Mouse (Mus musculus) bone marrow, adult 2 months (tissue): ENCODE measurements at regions not wholly inside any gene's neighbourhood (a gene's known extent, or its start where the extent isn't known, plus 50 kb on each side); places are given as distances from the start of the nearest gene placed in this dataset.

Experiments used
- H3K27ac ChIP-seq: fragments of 200-500 bp; 2 replicates; pipeline ENCODE4 v1.5.1; 2012; ENCODE audit warnings: low read depth, mild to moderate bottlenecking, control low read depth, inconsistent platforms, low read length; ENCODE audit not compliant: control insufficient read depth, poor library complexity, insufficient read depth
- H3K4me1 ChIP-seq: fragments of 200-500 bp; 2 replicates; pipeline ENCODE4 v1.6.1; 2011; ENCODE audit warnings: low read length; ENCODE audit not compliant: control insufficient read depth, insufficient read depth
- H3K4me3 ChIP-seq: fragments of 200-500 bp; replicated peaks from 2 replicates; pipeline ENCODE3; 2011; ENCODE audit warnings: mild to moderate bottlenecking, low read depth, low read length, control low read depth; ENCODE audit not compliant: control insufficient read depth
- CTCF ChIP-seq: fragments of 200-500 bp; IDR thresholded peaks from 2 replicates; pipeline ENCODE4 v1.5.1; 2011; ENCODE audit warnings: low read length, control low read depth; ENCODE audit not compliant: control insufficient read depth, insufficient read depth
- POLR2A ChIP-seq: fragments of 200-500 bp; IDR thresholded peaks from 2 replicates; pipeline ENCODE4 v1.6.1; 2011; ENCODE audit warnings: low read depth, mild to moderate bottlenecking, control low read depth, low read length, borderline replicate concordance; ENCODE audit not compliant: control insufficient read depth
- WGBS: fragments of 180-500 bp; shearing (Covaris S2); methylation state at CpG from one replicate; pipeline ENCODE4 v1.1.7; 2018; 5-methylcytosine and 5-hydroxymethylcytosine counted together

DNA sequence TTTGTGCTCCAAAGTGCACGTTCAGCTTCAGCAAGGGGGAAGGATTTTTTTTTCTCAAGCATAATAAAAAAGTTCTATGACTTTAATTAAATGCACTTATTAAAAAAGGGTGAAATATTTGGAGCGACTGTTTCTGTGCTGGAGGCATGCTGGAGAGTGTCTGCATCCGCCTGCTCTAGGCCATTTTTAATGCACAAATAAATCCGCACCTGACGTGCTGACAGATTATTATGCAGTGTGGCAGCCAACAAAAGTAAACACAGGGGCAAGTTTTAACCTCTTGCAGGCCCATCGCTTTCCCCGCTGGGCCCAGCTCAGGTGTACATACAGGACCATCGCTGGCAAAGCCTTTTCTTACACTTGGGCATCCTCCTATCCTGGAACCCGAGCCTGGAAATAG lies 340.1 kb downstream of the Sox9 start:
- TF ChIP-seq POLR2A (no peak), CTCF (no peak)
- no peak overlapping the region for H3K27ac ChIP-seq
- no peaks in the 10 kb centered on the region for H3K4me1 ChIP-seq
- H3K4me3 ChIP-seq: no peak overlapping the region
- WGBS: 85% methylated on average over 9 of the region's 9 CpGs

DNA sequence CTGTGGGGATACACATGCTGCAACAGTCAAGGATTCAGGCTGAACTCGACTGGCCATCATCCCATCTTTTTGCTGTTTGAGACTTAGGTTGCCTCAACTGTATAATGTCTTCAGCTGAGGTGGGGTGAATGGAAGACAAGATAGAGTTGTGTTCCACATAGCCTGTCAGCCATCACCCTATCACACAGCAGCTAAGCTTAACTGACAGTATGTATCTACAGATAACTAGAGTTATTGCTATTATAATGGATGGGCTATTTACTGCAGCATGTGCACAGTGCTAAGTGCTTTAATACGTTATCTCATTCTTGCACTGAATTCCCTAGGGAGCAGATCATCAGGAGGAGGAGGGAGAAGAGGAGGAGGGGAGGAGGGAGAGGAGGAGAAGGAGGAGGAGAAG lies 340.9 kb downstream of the Sox9 start:
- TF ChIP-seq POLR2A (no peak), CTCF (no peak)
- no peak overlapping the region for H3K27ac ChIP-seq
- 64% methylated on average over 2 of the region's 2 CpGs for whole genome bisulfite sequencing
- no peak overlapping the region for H3K4me3 ChIP-seq
- no peaks in the 10 kb centered on the region for H3K4me1 ChIP-seq

DNA sequence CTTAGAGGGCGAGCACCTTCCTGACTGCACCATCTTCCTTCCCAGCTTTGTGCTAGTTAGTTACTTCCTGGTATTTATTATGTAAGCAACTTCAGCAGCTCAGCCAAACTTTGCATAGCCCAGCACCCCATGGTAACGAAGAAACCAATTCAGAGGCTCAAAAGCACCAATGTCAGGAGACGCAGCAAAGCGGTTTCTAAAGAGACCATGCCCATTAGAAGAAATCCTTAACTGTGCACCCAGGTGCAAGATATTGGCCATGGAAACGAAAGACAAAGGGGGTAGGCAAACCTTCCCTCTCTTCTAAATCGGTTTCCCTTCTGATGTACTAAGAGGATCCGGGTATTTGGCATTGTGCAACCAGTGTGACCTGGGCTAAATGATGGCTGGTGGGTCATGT lies 343.8 kb downstream of the Sox9 start:
- WGBS: 73% methylated on average over 7 of the region's 7 CpGs
- Histone ChIP-seq H3K27ac (no peak overlapping the region), H3K4me3 (no peak overlapping the region), H3K4me1 (no peaks in the 10 kb centered on the region; the same call in 1 of the 2 replicates)
- TF ChIP-seq POLR2A: no peak
- TF ChIP-seq CTCF: no peak

DNA sequence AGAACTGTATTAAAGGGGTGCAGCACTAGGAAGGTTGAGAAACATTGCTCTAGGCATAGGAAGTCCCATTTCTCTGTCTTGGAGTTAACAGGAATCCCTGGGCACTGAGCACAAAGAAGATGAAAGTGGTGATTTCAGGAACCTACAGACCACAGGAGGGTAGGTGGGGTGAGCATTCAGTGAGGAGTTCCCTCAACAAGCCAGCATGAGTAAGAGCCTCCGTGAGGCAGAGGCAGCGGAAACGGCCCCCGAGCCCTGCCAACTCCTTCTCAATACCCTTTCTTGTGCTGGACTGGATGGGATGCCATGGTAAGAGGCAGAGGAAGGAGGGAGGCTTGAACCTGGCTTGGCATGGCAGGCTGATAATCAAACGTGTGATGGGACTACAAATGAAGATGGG lies 347.2 kb downstream of the Sox9 start:
- no peak overlapping the region for H3K27ac ChIP-seq
- TF ChIP-seq CTCF: no peak
- no peak for TF ChIP-seq POLR2A
- WGBS: 79% methylated on average over 5 of the region's 5 CpGs
- H3K4me1 ChIP-seq: no peaks in the 10 kb centered on the region; the same call in 1 of the 2 replicates
- H3K4me3 ChIP-seq: no peak overlapping the region

DNA sequence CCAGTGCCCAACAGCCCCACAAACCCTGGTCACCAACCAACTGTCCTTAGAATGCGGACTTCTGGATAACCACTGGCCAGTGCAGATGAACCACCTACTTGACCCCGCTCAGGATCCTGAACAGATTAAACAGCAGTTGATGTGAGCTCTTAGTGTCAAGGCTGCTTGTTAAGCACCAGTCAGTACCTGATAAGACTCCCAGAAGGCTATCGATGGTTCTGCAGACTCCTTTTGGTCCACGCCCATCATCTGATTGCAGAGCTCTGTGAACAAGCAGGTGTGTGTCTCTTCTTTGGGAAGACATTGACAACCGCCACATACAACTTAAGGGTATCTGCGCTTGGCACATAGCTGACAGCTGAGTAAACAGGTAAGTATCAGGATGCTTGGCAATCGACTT lies 348.0 kb downstream of the Sox9 start:
- TF ChIP-seq CTCF: no peak
- TF ChIP-seq POLR2A: no peak
- Histone ChIP-seq H3K27ac (no peak overlapping the region), H3K4me3 (no peak overlapping the region), H3K4me1 (no peaks in the 10 kb centered on the region; the same call in 1 of the 2 replicates)
- 77% methylated on average over 7 of the region's 7 CpGs for WGBS

DNA sequence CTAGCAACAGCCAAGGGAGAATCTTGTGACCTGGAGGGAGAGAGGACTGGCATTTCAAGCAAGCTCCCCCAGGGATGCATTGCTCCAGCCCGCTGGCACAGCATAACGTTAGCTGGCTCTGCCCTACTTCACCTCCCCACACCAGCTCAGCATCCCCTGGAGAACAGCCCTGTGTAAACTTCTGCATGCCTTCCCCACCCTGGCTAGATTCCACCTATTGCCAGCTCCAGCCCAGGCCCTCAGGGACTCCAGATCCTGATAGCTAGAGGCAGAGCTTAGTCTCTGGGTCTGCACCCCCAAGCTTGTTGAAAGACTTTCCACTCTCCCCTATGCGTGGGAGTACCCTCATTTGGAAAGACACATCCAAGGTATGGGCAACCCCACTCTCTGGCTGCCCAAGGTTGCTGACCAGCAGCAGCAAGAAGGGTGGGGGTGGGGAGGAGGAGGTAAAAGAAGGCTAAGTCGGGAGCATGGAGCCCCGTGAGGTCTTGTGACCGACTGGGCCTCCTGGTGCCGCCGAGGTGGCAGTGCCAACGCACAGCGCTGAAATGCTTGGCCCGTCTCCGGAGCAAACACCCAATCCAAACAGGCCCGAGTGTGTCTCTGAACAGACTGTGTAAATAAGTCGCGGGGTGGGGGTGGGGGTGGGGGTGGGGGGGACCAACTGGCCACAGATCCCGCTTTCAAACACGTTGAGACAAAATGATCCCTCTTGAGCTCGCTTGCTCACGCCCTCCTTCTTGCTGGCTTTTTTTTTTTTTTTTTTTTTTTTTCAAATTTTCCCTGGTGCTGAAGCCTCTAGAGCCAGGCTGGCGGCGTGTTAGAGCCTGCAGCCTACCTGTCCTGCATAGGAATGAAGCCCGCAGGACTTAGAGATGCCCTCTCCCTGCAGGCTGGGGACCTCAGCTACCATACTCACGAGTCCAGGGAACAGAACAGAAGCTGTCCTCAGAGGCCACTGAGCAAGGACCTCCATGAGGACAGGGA lies 350.3 kb downstream of the Sox9 start:
- no peaks in the 10 kb centered on the region; the same call in 1 of the 2 replicates for H3K4me1 ChIP-seq
- no peak for TF ChIP-seq CTCF
- 81% methylated on average over 23 of the region's 23 CpGs for WGBS
- no peak overlapping the region for H3K4me3 ChIP-seq
- H3K27ac ChIP-seq: no peak overlapping the region

DNA sequence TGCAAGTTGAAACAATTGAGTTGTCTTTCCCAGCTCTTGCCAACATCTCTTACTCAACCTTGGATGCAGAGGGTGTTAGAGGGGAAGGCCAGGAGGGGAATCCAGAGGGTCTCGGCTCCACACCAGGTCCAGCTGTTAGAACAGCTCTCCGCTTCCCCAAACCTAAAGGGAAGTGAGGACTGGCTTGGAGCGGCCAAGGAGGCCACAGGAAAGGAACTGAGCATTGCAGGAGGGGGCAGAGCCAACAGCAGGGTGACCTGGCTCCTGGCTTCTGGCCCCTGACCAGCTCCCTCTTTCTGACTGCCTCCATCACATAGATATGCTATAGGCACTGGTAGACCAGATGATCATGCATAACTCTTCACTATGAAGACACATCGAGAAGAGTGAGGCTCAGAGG lies 351.4 kb downstream of the Sox9 start:
- no peak overlapping the region for H3K4me3 ChIP-seq
- TF ChIP-seq CTCF: no peak
- no peak for TF ChIP-seq POLR2A
- WGBS: 43% methylated on average over 4 of the region's 4 CpGs

DNA sequence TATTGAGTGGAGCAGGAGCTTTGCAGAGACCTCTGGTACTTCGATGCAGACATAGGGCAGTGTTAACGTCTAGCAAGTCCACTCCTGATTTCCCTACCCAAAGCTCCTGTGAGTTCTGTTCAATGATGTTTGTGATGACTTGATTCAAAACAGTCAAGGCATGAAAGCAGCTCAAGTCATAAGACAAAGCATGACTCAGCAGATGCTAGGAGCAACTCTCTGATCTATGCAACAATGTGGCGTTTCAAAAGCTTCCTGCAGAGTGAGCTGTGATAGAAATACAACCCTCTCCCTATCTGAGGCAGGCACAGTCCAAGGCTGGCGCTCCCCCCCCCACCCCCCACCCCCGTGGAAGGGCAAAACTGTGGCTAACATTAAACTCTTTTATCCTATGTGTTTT lies 353.2 kb downstream of the Sox9 start:
- Histone ChIP-seq H3K27ac (no peak overlapping the region), H3K4me3 (no peak overlapping the region), H3K4me1 (no peaks in the 10 kb centered on the region; the same call in 1 of the 2 replicates)
- no peak for TF ChIP-seq POLR2A
- no peak for TF ChIP-seq CTCF
- WGBS: 43% methylated on average over 5 of the region's 5 CpGs

More for the DNA sequence above, 351.4 kb downstream of the Sox9 start:
- H3K27ac ChIP-seq: no peak overlapping the region
- H3K4me1 ChIP-seq: no peaks in the 10 kb centered on the region; the same call in 1 of the 2 replicates
